Mouse (Mus musculus) adrenal gland, postnatal 36 days (tissue): ENCODE measurements around the gene Lamp2. TPM values are rescaled to one million over a fixed set of nuclear protein-coding genes. Genes with fewer than 3 reads are reported as not detected.
A peak's percentile ranks its signal among the peaks of the same experiment; 100 is the strongest.
"Not testable (repeated sequence)": the region's sequence is repeated elsewhere in the genome, so short reads cannot be mapped to it uniquely, and the experiment has no call there.

ENCODE experiments used
- DNase-seq, 2 experiments: peaks; one replicate each; pipeline ENCODE4 v3.0.0; 2021; ENCODE audit warnings: mixed read lengths in 1 of 2
- total RNA-seq, 2 experiments: library from RNA; stranded (reverse); gene quantifications; 2 replicates each; pipeline ENCODE4 v1.2.3; 2021

The Lamp2 gene
- total RNA-seq, 2 experiments from 2014 or later: 259 to 268 TPM

GRCm38 (mm10) chrX:38428818-38429440, 27.3 kb downstream of the Lamp2 start:
- peak; percentile 50 for DNase-seq

GRCm38 (mm10) chrX:38426043-38426442, 30.2 kb downstream of the Lamp2 start:
- no peak for DNase-seq

GRCm38 (mm10) chrX:38423096-38423495, 33.2 kb downstream of the Lamp2 start:
- DNase-seq: no peak

DNA sequence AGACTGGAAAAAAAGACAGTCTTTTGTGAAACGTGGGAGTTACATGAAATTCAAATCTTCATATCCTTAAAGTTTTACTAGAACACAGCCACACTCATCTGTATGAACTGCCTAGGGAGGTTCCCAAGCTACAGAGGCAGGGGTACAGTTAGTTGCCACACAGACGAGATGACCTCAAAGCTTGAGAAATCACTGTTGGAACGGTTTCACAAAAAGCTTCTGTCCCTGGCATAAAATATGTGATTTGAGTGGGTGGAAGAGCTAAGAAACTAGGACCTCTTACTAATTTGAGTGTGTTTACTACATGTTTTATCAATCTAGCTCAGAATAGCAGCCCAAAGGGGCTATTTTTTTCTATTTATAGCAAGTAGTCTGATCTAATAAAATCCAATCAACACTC, 33.9 kb downstream of the Lamp2 start:
- DNase-seq: no peak

DNA sequence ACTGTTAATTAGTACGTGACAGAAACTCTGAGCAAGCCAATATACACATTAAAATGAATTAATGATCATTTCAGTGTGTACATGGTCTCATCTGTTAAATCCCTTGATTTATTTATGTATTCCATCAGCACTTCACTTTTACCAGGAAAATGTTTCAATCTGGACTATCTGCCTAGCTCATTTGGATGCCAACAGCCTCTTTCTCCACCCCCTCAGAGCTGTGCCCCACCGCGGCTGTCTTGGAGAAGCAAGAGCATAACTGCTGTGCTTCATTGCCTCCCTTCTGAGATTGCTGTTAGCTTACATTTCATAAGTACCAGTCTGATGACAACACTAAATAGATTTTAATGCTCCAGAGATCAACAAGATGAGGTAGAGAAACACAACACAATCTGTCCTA, 52.4 kb downstream of the Lamp2 start:
- no peak for DNase-seq

- DNase-seq: no peak
Measured at GRCm38 (mm10) chrX:38402981-38403380, 53.3 kb downstream of the Lamp2 start.

DNA sequence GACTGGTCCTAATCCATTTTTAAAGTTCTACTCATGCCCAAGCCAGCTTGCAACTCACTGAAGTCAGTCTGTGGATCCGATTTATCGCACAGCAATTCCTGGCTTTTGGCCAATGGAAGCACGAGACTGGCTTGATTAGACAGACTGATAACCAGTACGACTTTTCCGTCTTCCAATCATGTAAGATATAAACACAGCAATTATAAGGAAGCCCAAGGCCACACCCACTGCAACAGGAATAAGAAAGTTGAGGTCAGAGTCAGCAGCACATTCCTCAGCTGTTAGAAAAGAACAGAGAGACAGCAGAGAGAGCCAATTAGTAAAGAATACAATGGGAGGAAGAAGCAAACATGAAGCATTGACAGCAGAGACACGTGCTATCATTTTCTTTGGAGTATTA, 54.2 kb downstream of the Lamp2 start:
- DNase-seq: peak; percentile 16 to 35

DNA sequence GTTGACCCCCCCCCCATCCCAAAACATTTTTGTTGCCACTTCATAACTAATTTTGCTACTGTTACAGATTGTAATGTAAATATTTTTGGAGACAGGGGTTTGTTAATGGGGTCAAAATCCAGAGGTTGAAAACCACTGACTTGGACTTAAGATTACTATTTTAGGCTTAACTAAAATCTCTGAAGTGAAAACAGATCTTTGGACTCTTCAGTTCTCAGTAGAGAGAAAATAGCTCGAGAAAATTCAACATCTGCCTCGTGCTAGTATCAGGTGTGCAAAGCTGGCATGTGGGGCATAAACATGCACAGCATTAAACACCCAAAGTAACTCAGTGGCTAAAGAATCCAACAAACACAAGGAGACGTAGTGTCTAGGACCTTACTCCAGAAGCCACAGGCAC, 55.6 kb downstream of the Lamp2 start:
- DNase-seq: no peak

DNA sequence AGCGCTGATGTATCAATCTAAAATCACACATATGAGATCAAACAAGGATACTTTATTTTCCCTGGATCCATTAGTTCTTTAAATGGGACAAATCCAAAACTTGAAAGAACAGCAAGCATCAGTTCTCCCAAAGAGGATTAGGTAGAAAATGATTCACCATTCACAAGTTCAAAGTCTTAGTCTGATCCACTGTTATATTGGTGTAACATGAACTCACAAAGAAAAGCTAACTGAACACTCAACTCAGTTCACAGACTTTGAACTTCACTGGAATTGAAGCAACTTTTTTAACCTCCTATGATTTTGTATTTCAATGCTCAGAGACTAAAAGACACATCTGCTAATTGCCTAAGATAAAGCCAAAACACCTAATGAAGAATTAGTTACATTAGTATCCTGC, 56.6 kb downstream of the Lamp2 start:
- no peak for DNase-seq

DNA sequence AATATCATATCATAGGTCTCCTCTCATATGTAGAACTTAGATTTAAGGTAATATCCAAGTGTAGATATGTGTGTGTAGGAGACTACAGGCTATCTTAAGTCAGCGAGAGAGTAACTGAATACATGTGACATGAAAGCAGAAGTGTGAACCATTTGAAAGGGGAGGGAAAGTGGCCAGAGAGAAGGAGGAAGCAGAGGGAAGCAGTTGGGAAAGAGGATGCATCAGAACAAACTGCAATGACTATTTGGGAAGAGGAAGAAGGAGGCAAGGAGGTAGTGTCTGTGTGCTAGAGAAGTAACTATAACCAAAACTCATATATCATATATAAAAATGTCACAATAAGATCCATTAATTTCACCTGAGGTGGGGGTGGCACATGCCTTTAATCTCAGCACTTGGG, 83.1 kb downstream of the Lamp2 start:
- DNase-seq: not testable (repeated sequence)

- not testable (repeated sequence) for DNase-seq
Measured at GRCm38 (mm10) chrX:38364621-38365020, 91.6 kb downstream of the Lamp2 start.

GRCm38 (mm10) chrX:38362016-38362415, 94.2 kb downstream of the Lamp2 start:
- DNase-seq: no peak

Other genes with a start within 250 kb of the Lamp2 start
- gene Tmem255a, start 204.0 kb downstream of the Lamp2 start, total RNA-seq: 10 to 100 TPM; 16.1 to 21.5 TPM
- not detected for gene Atp1b4, start 140.3 kb downstream of the Lamp2 start, total RNA-seq
- gene Cul4b, start 119.7 kb upstream of the Lamp2 start, total RNA-seq: 10 to 100 TPM; 37.3 to 45.4 TPM
- gene Mcts1, start 144.1 kb upstream of the Lamp2 start, total RNA-seq: 10 to 100 TPM; 68.7 to 68.9 TPM
- gene C1galt1c1, start 178.6 kb upstream of the Lamp2 start, total RNA-seq: 10 to 100 TPM; 27.8 to 28.3 TPM